Mouse (Mus musculus): ENCODE measurements around the gene Ifitm6. TPM values are rescaled to one million over a fixed set of nuclear protein-coding genes. Genes with fewer than 3 reads are reported as not detected.
A peak's percentile ranks its signal among the peaks of the same experiment; 100 is the strongest.
"Not testable (repeated sequence)": the region's sequence is repeated elsewhere in the genome, so short reads cannot be mapped to it uniquely, and the experiment has no call there.

The Ifitm6 gene
- polyA plus RNA-seq, 1 experiment: not detected

GRCm38 (mm10) chr7:140974940-140975339 lies 42.8 kb downstream of the Ifitm6 start:
- H3K27ac ChIP-seq (ENCODE audit: insufficient read depth, low read length): 0 out of 2 replicates have a peak overlapping the region, but pooled peaks have one; percentile 43

GRCm38 (mm10) chr7:140973396-140974165 lies 44.1 kb downstream of the Ifitm6 start:
- Histone ChIP-seq H3K4me1 (ENCODE audit: control insufficient read depth, insufficient read depth, low read length) (peaks cover 17% of the 10 kb centered on the region), H3K4me3 (ENCODE audit: insufficient read depth, low read length) (no peak overlapping the region), H3K27ac (ENCODE audit: insufficient read depth, low read length) (peak overlapping the region; percentile 81)
- no peak for TF ChIP-seq POLR2A (IDR thresholded peaks at IDR 0.05; ENCODE audit: low read depth, low read length)

More at GRCm38 (mm10) chr7:140974940-140975339, 42.8 kb downstream of the Ifitm6 start:
- Histone ChIP-seq H3K4me1 (ENCODE audit: control insufficient read depth, insufficient read depth, low read length) (peaks cover 17% of the 10 kb centered on the region), H3K4me3 (ENCODE audit: insufficient read depth, low read length) (no peak overlapping the region)
- TF ChIP-seq CTCF (IDR thresholded peaks at IDR 0.05; ENCODE audit: borderline replicate concordance, insufficient read depth, low read length) (no peak), POLR2A (IDR thresholded peaks at IDR 0.05; ENCODE audit: low read depth, low read length) (no peak)

GRCm38 (mm10) chr7:140971479-140972171 lies 46.1 kb downstream of the Ifitm6 start:
- TF ChIP-seq CTCF (IDR thresholded peaks at IDR 0.05; ENCODE audit: borderline replicate concordance, insufficient read depth, low read length) (no peak), POLR2A (IDR thresholded peaks at IDR 0.05; ENCODE audit: low read depth, low read length) (no peak)
- peaks cover 20% of the 10 kb centered on the region for H3K4me1 ChIP-seq (ENCODE audit: control insufficient read depth, insufficient read depth, low read length)
- H3K4me3 ChIP-seq (ENCODE audit: insufficient read depth, low read length): no peak overlapping the region
- H3K27ac ChIP-seq (ENCODE audit: insufficient read depth, low read length): no peak overlapping the region

- Histone ChIP-seq H3K4me1 (ENCODE audit: control insufficient read depth, insufficient read depth, low read length) (peaks cover 20% of the 10 kb centered on the region), H3K27ac (ENCODE audit: insufficient read depth, low read length) (no peak overlapping the region), H3K4me3 (ENCODE audit: insufficient read depth, low read length) (no peak overlapping the region)
- TF ChIP-seq CTCF (IDR thresholded peaks at IDR 0.05; ENCODE audit: borderline replicate concordance, insufficient read depth, low read length) (no peak), POLR2A (IDR thresholded peaks at IDR 0.05; ENCODE audit: low read depth, low read length) (no peak)
Observed at GRCm38 (mm10) chr7:140970931-140971330, 46.8 kb downstream of the Ifitm6 start.

- H3K4me1 ChIP-seq (ENCODE audit: control insufficient read depth, insufficient read depth, low read length); H3K27ac ChIP-seq (ENCODE audit: insufficient read depth, low read length); H3K4me3 ChIP-seq (ENCODE audit: insufficient read depth, low read length): not testable (repeated sequence)
Observed at GRCm38 (mm10) chr7:140968710-140969109, 49.0 kb downstream of the Ifitm6 start.

- Histone ChIP-seq H3K4me3 (ENCODE audit: insufficient read depth, low read length) (no peak overlapping the region), H3K4me1 (ENCODE audit: control insufficient read depth, insufficient read depth, low read length) (peaks cover 5% of the 10 kb centered on the region; the same call in 1 of the 2 replicates), H3K27ac (ENCODE audit: insufficient read depth, low read length) (no peak overlapping the region)
- TF ChIP-seq POLR2A (IDR thresholded peaks at IDR 0.05; ENCODE audit: low read depth, low read length) (no peak), CTCF (IDR thresholded peaks at IDR 0.05; ENCODE audit: borderline replicate concordance, insufficient read depth, low read length) (no peak)
Observed at GRCm38 (mm10) chr7:140967862-140968591, 49.7 kb downstream of the Ifitm6 start.

- TF ChIP-seq POLR2A (IDR thresholded peaks at IDR 0.05; ENCODE audit: low read depth, low read length) (no peak), CTCF (IDR thresholded peaks at IDR 0.05; ENCODE audit: borderline replicate concordance, insufficient read depth, low read length) (no peak)
- no peak within 1 kb of the TSS for H3K4me3 ChIP-seq (ENCODE audit: insufficient read depth, low read length)
- H3K4me1 ChIP-seq (ENCODE audit: control insufficient read depth, insufficient read depth, low read length): peaks cover 3% of the 10 kb centered on the region; the same call in 1 of the 2 replicates
- no peak within 1 kb of the TSS for H3K27ac ChIP-seq (ENCODE audit: insufficient read depth, low read length)
Observed at GRCm38 (mm10) chr7:140966921-140967320, 50.8 kb downstream of the Ifitm6 start, which contains the start of gene Ifitm1. Gene Ifitm1, plus strand, starts transcription at chr7:140967221.

Other genes with a start within 250 kb of the Ifitm6 start
- gene Syce1, start 230.1 kb downstream of the Ifitm6 start, polyA plus RNA-seq (2011; ENCODE audit: insufficient read length, low read depth, missing spikeins): not detected in 2 replicates
- gene Zfp941, start 195.7 kb downstream of the Ifitm6 start, polyA plus RNA-seq (2011; ENCODE audit: insufficient read length, low read depth, missing spikeins): 2.2 and 3.5 TPM in 2 replicates
- not detected in 2 replicates for gene Urah, start 182.9 kb downstream of the Ifitm6 start, polyA plus RNA-seq (2011; ENCODE audit: insufficient read length, low read depth, missing spikeins)
- not detected in 2 replicates for gene Scgb1c1, start 172.4 kb downstream of the Ifitm6 start, polyA plus RNA-seq (2011; ENCODE audit: insufficient read length, low read depth, missing spikeins)
- gene Odf3, start 170.1 kb downstream of the Ifitm6 start, polyA plus RNA-seq (2011; ENCODE audit: insufficient read length, low read depth, missing spikeins): not detected in 2 replicates
- gene Gm45785, start 161.6 kb downstream of the Ifitm6 start, polyA plus RNA-seq (2011; ENCODE audit: insufficient read length, low read depth, missing spikeins): not detected in 2 replicates
- 53.4 and 58.1 TPM in 2 replicates for gene Ric8a, start 161.0 kb downstream of the Ifitm6 start, polyA plus RNA-seq (2011; ENCODE audit: insufficient read length, low read depth, missing spikeins)
- 29.9 and 35.7 TPM in 2 replicates for gene Bet1l, start 160.3 kb downstream of the Ifitm6 start, polyA plus RNA-seq (2011; ENCODE audit: insufficient read length, low read depth, missing spikeins)
- 206 and 213 TPM in 2 replicates for gene Psmd13, start 136.0 kb downstream of the Ifitm6 start, polyA plus RNA-seq (2011; ENCODE audit: insufficient read length, low read depth, missing spikeins)
- gene Sirt3, start 135.6 kb downstream of the Ifitm6 start, polyA plus RNA-seq (2011; ENCODE audit: insufficient read length, low read depth, missing spikeins): 7.6 and 8.2 TPM in 2 replicates
- gene Cox8b, start 117.5 kb downstream of the Ifitm6 start, polyA plus RNA-seq (2011; ENCODE audit: insufficient read length, low read depth, missing spikeins): not detected in 2 replicates
- gene Nlrp6, start 97.0 kb downstream of the Ifitm6 start, polyA plus RNA-seq (2011; ENCODE audit: insufficient read length, low read depth, missing spikeins): not detected in 2 replicates
- gene Pgghg, start 76.5 kb downstream of the Ifitm6 start, polyA plus RNA-seq (2011; ENCODE audit: insufficient read length, low read depth, missing spikeins): 14.3 and 19.1 TPM in 2 replicates
- gene Ifitm5, start 67.6 kb downstream of the Ifitm6 start, polyA plus RNA-seq (2011; ENCODE audit: insufficient read length, low read depth, missing spikeins): 3.0 TPM in 1 of 2 replicates, not detected in the other
- gene Gm45717, start 62.0 kb downstream of the Ifitm6 start, polyA plus RNA-seq (2011; ENCODE audit: insufficient read length, low read depth, missing spikeins): not detected in 2 replicates
- gene Ifitm2, start 61.9 kb downstream of the Ifitm6 start, polyA plus RNA-seq (2011; ENCODE audit: insufficient read length, low read depth, missing spikeins): 771 and 857 TPM in 2 replicates
- gene Ifitm1, start 50.7 kb downstream of the Ifitm6 start, polyA plus RNA-seq (2011; ENCODE audit: insufficient read length, low read depth, missing spikeins): 5.1 and 16.5 TPM in 2 replicates
- 1,040 and 1,188 TPM in 2 replicates for gene Ifitm3, start 7.2 kb downstream of the Ifitm6 start, polyA plus RNA-seq (2011; ENCODE audit: insufficient read length, low read depth, missing spikeins)
- not detected in 2 replicates for gene Gm17387, start 11.2 kb upstream of the Ifitm6 start, polyA plus RNA-seq (2011; ENCODE audit: insufficient read length, low read depth, missing spikeins)
- gene B4galnt4, start 43.2 kb upstream of the Ifitm6 start, polyA plus RNA-seq (2011; ENCODE audit: insufficient read length, low read depth, missing spikeins): 0.53 and 1.6 TPM in 2 replicates
- not detected in 2 replicates for gene Pkp3, start 60.3 kb upstream of the Ifitm6 start, polyA plus RNA-seq (2011; ENCODE audit: insufficient read length, low read depth, missing spikeins)
- gene Sigirr, start 82.6 kb upstream of the Ifitm6 start, polyA plus RNA-seq (2011; ENCODE audit: insufficient read length, low read depth, missing spikeins): not detected in 2 replicates
- gene Ano9, start 99.9 kb upstream of the Ifitm6 start, polyA plus RNA-seq (2011; ENCODE audit: insufficient read length, low read depth, missing spikeins): not detected in 2 replicates
- 27.0 and 28.3 TPM in 2 replicates for gene Ptdss2, start 104.5 kb upstream of the Ifitm6 start, polyA plus RNA-seq (2011; ENCODE audit: insufficient read length, low read depth, missing spikeins)
- gene Rnh1, start 154.9 kb upstream of the Ifitm6 start, polyA plus RNA-seq (2011; ENCODE audit: insufficient read length, low read depth, missing spikeins): 108 and 119 TPM in 2 replicates
- 54.0 and 62.7 TPM in 2 replicates for gene Hras, start 176.1 kb upstream of the Ifitm6 start, polyA plus RNA-seq (2011; ENCODE audit: insufficient read length, low read depth, missing spikeins)
- 1.9 and 2.4 TPM in 2 replicates for gene Lrrc56, start 176.2 kb upstream of the Ifitm6 start, polyA plus RNA-seq (2011; ENCODE audit: insufficient read length, low read depth, missing spikeins)
- 0.38 and 0.58 TPM in 2 replicates for gene Lmntd2, start 196.2 kb upstream of the Ifitm6 start, polyA plus RNA-seq (2011; ENCODE audit: insufficient read length, low read depth, missing spikeins)
- 3.9 and 5.8 TPM in 2 replicates for gene Rassf7, start 197.9 kb upstream of the Ifitm6 start, polyA plus RNA-seq (2011; ENCODE audit: insufficient read length, low read depth, missing spikeins)
- gene Phrf1, start 210.9 kb upstream of the Ifitm6 start, polyA plus RNA-seq (2011; ENCODE audit: insufficient read length, low read depth, missing spikeins): 54.7 and 58.7 TPM in 2 replicates
- 6.0 and 7.2 TPM in 2 replicates for gene Irf7, start 248.6 kb upstream of the Ifitm6 start, polyA plus RNA-seq (2011; ENCODE audit: insufficient read length, low read depth, missing spikeins)